Mouse (Mus musculus): ENCODE measurements around the gene Ldhc. TPM values are rescaled to one million over a fixed set of nuclear protein-coding genes. Genes with fewer than 3 reads are reported as not detected.

Gene Ldhc
- total and polyA plus RNA-seq, 3 experiments: not detected

GRCm38 (mm10) chr7:46845211-46845977 is 15.6 kb upstream of the Ldhc start (continued):
- peak; percentile 14; the same call in 1 of the 2 replicates for TF ChIP-seq CHD2 (IDR thresholded peaks at IDR 0.05; ENCODE audit: low read length)
- TF ChIP-seq TBP (conservative IDR thresholded peaks at IDR 0.05; ENCODE audit: low read depth, low read length): peak; percentile 90
- TF ChIP-seq SMC3 (IDR thresholded peaks at IDR 0.05; ENCODE audit: low read depth, low read length): no peak
- peak; percentile 87 for TF ChIP-seq TCF12 (IDR thresholded peaks at IDR 0.05; ENCODE audit: low read depth, low read length)
- TF ChIP-seq NELFE (IDR thresholded peaks at IDR 0.05; ENCODE audit: low read depth, low read length): peak; percentile 99
- no peak for TF ChIP-seq ZKSCAN1 (IDR thresholded peaks at IDR 0.05; ENCODE audit: borderline replicate concordance, low read depth, low read length)
- 0 out of 2 replicates have a peak, but pooled peaks have one; percentile 49 for TF ChIP-seq KAT2A (IDR thresholded peaks at IDR 0.05; ENCODE audit: insufficient replicate concordance, low read length)

- H3K79me2 ChIP-seq (replicated peaks; ENCODE audit: control insufficient read depth, extremely low read depth, insufficient read depth, poor library complexity, severe bottlenecking): peaks cover 18% of the 10 kb centered on the region
- peak overlapping the region; percentile 94 for H3K9ac ChIP-seq (ENCODE audit: insufficient read depth, low read depth)
- DNase-seq (ENCODE audit: extremely low read depth): no peak
- in situ Hi-C loops (cut with MboI; ENCODE audit: low pct_ligation_motif_present, low pct_unique_long_range_greater_than_20kb, low sequenced_read_pairs) (loop anchor here (5.0 kb wide), 1 partner anchor 49 kb away; the partner anchor contains the start of genes Gtf2h1 and Hps5), dilution Hi-C loops (cut with MboI; ENCODE audit: extremely low pct_ligation_motif_present, extremely low pct_unique_long_range_greater_than_20kb, low sequenced_read_pairs) (no loop called here)
- TF ChIP-seq POLR2A (IDR thresholded peaks at IDR 0.05; ENCODE audit: low read depth, low read length) (no peak), ZKSCAN1 (IDR thresholded peaks at IDR 0.05; ENCODE audit: borderline replicate concordance, low read depth, low read length) (no peak), E2F4 (IDR thresholded peaks at IDR 0.05; ENCODE audit: insufficient replicate concordance, low read depth, low read length) (no peak), HCFC1 (IDR thresholded peaks at IDR 0.05; ENCODE audit: low read depth, low read length) (no peak), USF2 (conservative IDR thresholded peaks at IDR 0.05; ENCODE audit: low read depth, low read length) (no peak), ELF1 (IDR thresholded peaks at IDR 0.05; ENCODE audit: low read depth, low read length) (0 out of 2 replicates have a peak, but pooled peaks have one; percentile 10), KAT2A (IDR thresholded peaks at IDR 0.05; ENCODE audit: insufficient replicate concordance, low read length) (no peak)
- peak overlapping the region; percentile 39 for H3K4me2 ChIP-seq (ENCODE audit: insufficient read depth, low read depth, poor library complexity, severe bottlenecking)
- peaks cover 20 to 36% of the 10 kb centered on the region in 2 experiments for H3K36me3 ChIP-seq (replicated peaks in 1 of 2; ENCODE audit: control insufficient read depth in 1 of 2, insufficient read depth in 1 of 2, low read length in 1 of 2)
- H3K4me3 ChIP-seq (replicated peaks in 1 of 3; ENCODE audit: low read depth in 2 of 3, low read length in 2 of 3, poor library complexity in 1 of 3): peak overlapping the region; percentile 96 to 99 (median 98)
- H3K27me3 ChIP-seq (replicated peaks): no peaks in the 10 kb centered on the region
- peaks cover 0 to 26% of the 10 kb centered on the region in 2 experiments; a peak in 2 of 4 replicates for H3K4me1 ChIP-seq (ENCODE audit: control insufficient read depth in 1 of 2, insufficient read depth in 2 of 2)
- peak overlapping the region; percentile 69 for H3K27ac ChIP-seq (ENCODE audit: insufficient read depth, low read depth)
- no peaks in the 10 kb centered on the region for H3K9me3 ChIP-seq (replicated peaks; ENCODE audit: low read length)
These were observed 15.0 kb upstream of the Ldhc start for GRCm38 (mm10) chr7:46845978-46846485.

GRCm38 (mm10) chr7:46846486-46847244 is 14.3 kb upstream of the Ldhc start:
- peak; percentile 88 for DNase-seq (ENCODE audit: extremely low read depth)
- Histone ChIP-seq H3K9ac (ENCODE audit: insufficient read depth, low read depth) (peak overlapping the region; percentile 94), H3K27me3 (replicated peaks) (no peaks in the 10 kb centered on the region), H3K36me3 (replicated peaks in 1 of 2; ENCODE audit: control insufficient read depth in 1 of 2, insufficient read depth in 1 of 2, low read length in 1 of 2) (peaks cover 26 to 42% of the 10 kb centered on the region in 2 experiments), H3K79me2 (replicated peaks; ENCODE audit: control insufficient read depth, extremely low read depth, insufficient read depth, poor library complexity, severe bottlenecking) (peaks cover 18% of the 10 kb centered on the region), H3K4me1 (ENCODE audit: control insufficient read depth in 1 of 2, insufficient read depth in 2 of 2) (peaks cover 0 to 30% of the 10 kb centered on the region in 2 experiments; a peak in 2 of 4 replicates), H3K4me3 (replicated peaks in 1 of 3; ENCODE audit: low read depth in 2 of 3, low read length in 2 of 3, poor library complexity in 1 of 3) (peak overlapping the region; percentile 96 to 99 (median 98)), H3K4me2 (ENCODE audit: insufficient read depth, low read depth, poor library complexity, severe bottlenecking) (peak overlapping the region; percentile 39), H3K9me3 (replicated peaks; ENCODE audit: low read length) (no peaks in the 10 kb centered on the region), H3K27ac (ENCODE audit: insufficient read depth, low read depth) (peak overlapping the region; percentile 69)
- in situ Hi-C loops (cut with MboI; ENCODE audit: low pct_ligation_motif_present, low pct_unique_long_range_greater_than_20kb, low sequenced_read_pairs): loop anchor here (5.0 kb wide), 1 partner anchor 49 kb away; the partner anchor contains the start of genes Gtf2h1 and Hps5
- dilution Hi-C loops (cut with MboI; ENCODE audit: extremely low pct_ligation_motif_present, extremely low pct_unique_long_range_greater_than_20kb, low sequenced_read_pairs): no loop called here
- no peak for TF ChIP-seq MAZ (IDR thresholded peaks at IDR 0.05; ENCODE audit: low read depth, low read length)
- peak; percentile 57; the same call in 1 of the 2 replicates for TF ChIP-seq MAX (IDR thresholded peaks at IDR 0.05; ENCODE audit: low read length)
- TF ChIP-seq SMC3 (IDR thresholded peaks at IDR 0.05; ENCODE audit: low read depth, low read length): no peak
- 0 out of 2 replicates have a peak, but pooled peaks have one; percentile 6 for TF ChIP-seq TCF12 (IDR thresholded peaks at IDR 0.05; ENCODE audit: low read depth, low read length)
- no peak for TF ChIP-seq MEF2A (IDR thresholded peaks at IDR 0.05; ENCODE audit: borderline replicate concordance, low read depth, low read length)
- peak; percentile 90 for TF ChIP-seq NRF1 (IDR thresholded peaks at IDR 0.05; ENCODE audit: low read depth, low read length)
- TF ChIP-seq NELFE (IDR thresholded peaks at IDR 0.05; ENCODE audit: low read depth, low read length): peak; percentile 49
- no peak; the same call in 1 of the 2 replicates for TF ChIP-seq MXI1 (IDR thresholded peaks at IDR 0.05; ENCODE audit: low read depth, low read length)
- TF ChIP-seq KAT2A (IDR thresholded peaks at IDR 0.05; ENCODE audit: insufficient replicate concordance, low read length): no peak
- TF ChIP-seq SIN3A (IDR thresholded peaks at IDR 0.05; ENCODE audit: low read length): no peak; the same call in 1 of the 2 replicates
- no peak for TF ChIP-seq JUND (conservative IDR thresholded peaks at IDR 0.05; ENCODE audit: low read depth, low read length)
- no peak for TF ChIP-seq IRF4 (IDR thresholded peaks at IDR 0.05; ENCODE audit: low read depth, low read length)
- no peak for TF ChIP-seq RCOR1 (conservative IDR thresholded peaks at IDR 0.05; ENCODE audit: low read depth, low read length)
- no peak for TF ChIP-seq CHD2 (IDR thresholded peaks at IDR 0.05; ENCODE audit: low read length)
- TF ChIP-seq ETS1 (conservative IDR thresholded peaks at IDR 0.05; ENCODE audit: low read depth, low read length): no peak
- no peak for TF ChIP-seq MAFK (IDR thresholded peaks at IDR 0.05; ENCODE audit: insufficient replicate concordance, low read length)
- TF ChIP-seq USF1 (IDR thresholded peaks at IDR 0.05; ENCODE audit: low read depth, low read length): no peak

Measured in CH12.LX (cell line).